Mouse (Mus musculus): Measurements from ENCODE around the gene Akirin1. TPM values are rescaled to one million over a fixed set of nuclear protein-coding genes. Genes with fewer than 3 reads are reported as not detected.

The Akirin1 gene
- 48.0 and 49.6 TPM in 2 replicates for polyA plus RNA-seq (2014; fragmentation: Nextera tagmentation; extraction: Ambion mirVana)

GRCm38 (mm10) chr4:123750152-123750651, at the start of gene Akirin1:
Akirin1 (minus strand) TSS chr4:123750345.
- Histone ChIP-seq H3K4me2 (peak within 1 kb of the TSS; percentile 81), H3K9ac (peak within 1 kb of the TSS; percentile 89), H3K9me3 (ENCODE audit: low read depth, low read length) (no peaks in the 10 kb centered on the region), H3K4me1 (ENCODE audit: insufficient read depth) (peaks cover 7% of the 10 kb centered on the region; the same call in 1 of the 2 replicates), H3K27me3 (ENCODE audit: insufficient read depth, low read length) (no peaks in the 10 kb centered on the region), H3K27ac (ENCODE audit: low read depth) (peak within 1 kb of the TSS; percentile 84), H3K4me3 (ENCODE audit: low read depth, low read length) (peak within 1 kb of the TSS; percentile 97), H3K36me3 (ENCODE audit: insufficient read depth) (no peaks in the 10 kb centered on the region)
- DNase-seq (peak; percentile 98), ATAC-seq (ENCODE audit: insufficient read depth) (peak; percentile 99)
- WGBS, result under 1% methylated on average over 45 of the region's 46 CpGs
- TF ChIP-seq CTCF (IDR thresholded peaks at IDR 0.05; ENCODE audit: low read depth), result peak; percentile 46

DNA sequence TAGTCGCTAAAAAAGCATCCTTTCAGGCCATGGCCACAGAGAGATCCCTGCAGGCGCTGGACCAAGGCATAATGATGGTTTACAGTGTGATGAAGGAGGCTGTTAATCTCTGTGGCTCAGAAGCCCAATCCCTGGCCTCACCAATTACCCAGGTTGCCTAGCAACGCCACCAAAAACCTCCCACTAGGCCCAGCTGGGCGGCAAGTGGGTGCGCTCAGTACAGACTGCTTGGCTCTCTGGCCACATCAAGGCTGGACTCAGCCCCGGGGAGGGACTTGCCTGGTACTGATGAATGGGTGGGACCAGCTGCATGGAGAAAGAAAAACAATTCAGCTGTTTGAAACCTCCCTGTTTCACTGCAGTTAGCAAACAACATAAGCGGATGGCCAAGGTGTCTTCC, 47.7 kb upstream of the Akirin1 start:
- no peaks in the 10 kb centered on the region for H3K27me3 ChIP-seq (ENCODE audit: insufficient read depth, low read length)
- WGBS, result 57% methylated on average over 7 of the region's 7 CpGs
- H3K4me3 ChIP-seq (ENCODE audit: low read depth, low read length), result no peak overlapping the region
- DNase-seq (no peak), ATAC-seq (ENCODE audit: insufficient read depth) (no peak)
- no peaks in the 10 kb centered on the region for H3K4me1 ChIP-seq (ENCODE audit: insufficient read depth)
- H3K27ac ChIP-seq (ENCODE audit: low read depth), result no peak overlapping the region
- no peak overlapping the region for H3K4me2 ChIP-seq
- H3K36me3 ChIP-seq (ENCODE audit: insufficient read depth), result no peaks in the 10 kb centered on the region
- TF ChIP-seq CTCF (IDR thresholded peaks at IDR 0.05; ENCODE audit: low read depth), result no peak
- no peak overlapping the region for H3K9ac ChIP-seq
- no peaks in the 10 kb centered on the region for H3K9me3 ChIP-seq (ENCODE audit: low read depth, low read length)

DNA sequence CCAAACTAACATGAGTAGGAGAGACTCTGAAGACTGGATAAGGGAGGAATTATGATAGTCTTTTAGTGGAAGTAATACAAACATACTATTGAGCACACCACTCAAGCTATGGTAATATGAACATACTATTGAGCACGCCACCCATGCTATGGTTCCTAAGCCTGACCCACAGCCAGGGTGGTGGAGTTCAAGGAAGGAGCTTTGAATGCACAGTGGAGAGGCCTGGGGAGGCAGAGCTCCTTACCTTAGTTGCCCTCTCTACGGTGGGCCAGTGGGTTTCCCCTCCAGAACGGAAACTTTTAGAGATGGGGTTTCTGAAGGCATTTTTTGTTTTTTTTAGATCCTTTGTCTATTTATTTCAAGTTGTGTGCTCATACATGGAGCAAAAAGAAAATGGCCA, 47.3 kb upstream of the Akirin1 start:
- Histone ChIP-seq H3K36me3 (ENCODE audit: insufficient read depth) (no peaks in the 10 kb centered on the region), H3K27ac (ENCODE audit: low read depth) (no peak overlapping the region), H3K4me2 (no peak overlapping the region), H3K4me3 (ENCODE audit: low read depth, low read length) (no peak overlapping the region), H3K9me3 (ENCODE audit: low read depth, low read length) (no peaks in the 10 kb centered on the region), H3K27me3 (ENCODE audit: insufficient read depth, low read length) (no peaks in the 10 kb centered on the region), H3K9ac (no peak overlapping the region), H3K4me1 (ENCODE audit: insufficient read depth) (no peaks in the 10 kb centered on the region)
- no peak for TF ChIP-seq CTCF (IDR thresholded peaks at IDR 0.05; ENCODE audit: low read depth)
- 81% methylated on average over 3 of the region's 3 CpGs for WGBS
- ATAC-seq (ENCODE audit: insufficient read depth) (no peak), DNase-seq (no peak)

GRCm38 (mm10) chr4:123795057-123795456, 44.9 kb upstream of the Akirin1 start:
- H3K4me1 ChIP-seq (ENCODE audit: insufficient read depth), result no peaks in the 10 kb centered on the region
- no peaks in the 10 kb centered on the region for H3K9me3 ChIP-seq (ENCODE audit: low read depth, low read length)
- DNase-seq, result no peak
- H3K9ac ChIP-seq, result no peak overlapping the region
- H3K4me2 ChIP-seq, result no peak overlapping the region
- no peak for ATAC-seq (ENCODE audit: insufficient read depth)
- WGBS, result 55% methylated on average over 2 of the region's 2 CpGs
- no peak overlapping the region for H3K27ac ChIP-seq (ENCODE audit: low read depth)
- no peak for TF ChIP-seq CTCF (IDR thresholded peaks at IDR 0.05; ENCODE audit: low read depth)
- H3K36me3 ChIP-seq (ENCODE audit: insufficient read depth), result no peaks in the 10 kb centered on the region
- no peaks in the 10 kb centered on the region for H3K27me3 ChIP-seq (ENCODE audit: insufficient read depth, low read length)
- no peak overlapping the region for H3K4me3 ChIP-seq (ENCODE audit: low read depth, low read length)

GRCm38 (mm10) chr4:123793136-123793535, 43.0 kb upstream of the Akirin1 start:
- no peaks in the 10 kb centered on the region for H3K27me3 ChIP-seq (ENCODE audit: insufficient read depth, low read length)
- H3K4me1 ChIP-seq (ENCODE audit: insufficient read depth), result 0 out of 2 replicates have a peak, but pooled peaks cover 3% of the 10 kb centered on the region
- no peak overlapping the region for H3K9ac ChIP-seq
- no peaks in the 10 kb centered on the region for H3K9me3 ChIP-seq (ENCODE audit: low read depth, low read length)
- ATAC-seq (ENCODE audit: insufficient read depth) (no peak), DNase-seq (no peak)
- TF ChIP-seq CTCF (IDR thresholded peaks at IDR 0.05; ENCODE audit: low read depth), result no peak
- H3K36me3 ChIP-seq (ENCODE audit: insufficient read depth), result no peaks in the 10 kb centered on the region
- no peak overlapping the region for H3K27ac ChIP-seq (ENCODE audit: low read depth)
- 94% methylated on average over 6 of the region's 6 CpGs for WGBS
- H3K4me2 ChIP-seq, result no peak overlapping the region
- no peak overlapping the region for H3K4me3 ChIP-seq (ENCODE audit: low read depth, low read length)

GRCm38 (mm10) chr4:123792666-123793065, 42.5 kb upstream of the Akirin1 start:
- H3K4me3 ChIP-seq (ENCODE audit: low read depth, low read length), result no peak overlapping the region
- H3K4me1 ChIP-seq (ENCODE audit: insufficient read depth), result 0 out of 2 replicates have a peak, but pooled peaks cover 3% of the 10 kb centered on the region
- H3K27me3 ChIP-seq (ENCODE audit: insufficient read depth, low read length), result no peaks in the 10 kb centered on the region
- no peaks in the 10 kb centered on the region for H3K36me3 ChIP-seq (ENCODE audit: insufficient read depth)
- DNase-seq (no peak), ATAC-seq (ENCODE audit: insufficient read depth) (no peak)
- no peak overlapping the region for H3K4me2 ChIP-seq
- no peak overlapping the region for H3K27ac ChIP-seq (ENCODE audit: low read depth)
- 76% methylated on average over 2 of the region's 2 CpGs for WGBS
- no peaks in the 10 kb centered on the region for H3K9me3 ChIP-seq (ENCODE audit: low read depth, low read length)
- H3K9ac ChIP-seq, result no peak overlapping the region
- TF ChIP-seq CTCF (IDR thresholded peaks at IDR 0.05; ENCODE audit: low read depth), result no peak

DNA sequence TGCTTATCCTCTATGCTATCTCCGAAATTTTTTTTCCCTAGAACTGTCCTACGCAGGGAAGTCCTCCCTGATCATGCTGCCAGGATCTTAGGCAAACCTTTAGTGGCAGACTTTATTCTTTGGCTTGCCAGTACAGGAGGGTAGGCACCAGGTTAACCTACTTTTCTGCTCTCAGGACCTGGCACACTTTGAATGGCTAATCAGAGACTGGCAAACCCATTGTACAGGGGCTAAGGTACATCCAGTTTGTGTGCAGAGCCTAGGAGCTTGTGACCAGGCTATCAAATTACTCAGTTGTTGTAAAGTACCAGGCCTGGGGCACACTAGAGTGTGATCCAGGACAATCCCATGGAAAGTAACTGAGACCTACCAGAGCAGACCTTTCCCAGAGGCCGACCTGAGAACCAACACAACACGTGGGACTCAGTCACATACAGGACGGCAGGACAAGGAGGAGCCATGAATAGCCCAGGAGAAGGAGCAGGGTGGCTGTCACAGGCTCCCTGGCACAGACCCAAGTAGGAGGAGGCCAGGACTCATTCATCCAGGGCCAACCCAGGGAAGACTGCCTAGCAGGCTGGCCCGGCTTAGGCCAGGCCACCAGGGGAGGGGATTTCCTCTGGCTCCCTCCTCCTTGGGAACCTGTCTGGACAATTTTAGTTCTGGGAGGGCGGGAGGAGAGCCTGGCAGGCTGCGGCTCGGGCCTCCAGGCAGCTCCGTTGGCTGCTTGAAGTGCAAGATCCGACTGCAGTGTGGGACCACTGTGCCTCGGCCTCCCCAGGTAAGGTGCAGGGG, 37.2 kb upstream of the Akirin1 start, which contains the start of gene Rhbdl2:
Gene Rhbdl2, plus strand, starts transcription at position 684 of the 795 bp plus-strand sequence.
- no peak for TF ChIP-seq CTCF (IDR thresholded peaks at IDR 0.05; ENCODE audit: low read depth)
- Histone ChIP-seq H3K36me3 (ENCODE audit: insufficient read depth) (no peaks in the 10 kb centered on the region), H3K27me3 (ENCODE audit: insufficient read depth, low read length) (no peaks in the 10 kb centered on the region), H3K9ac (no peak within 1 kb of the TSS), H3K4me3 (ENCODE audit: low read depth, low read length) (no peak within 1 kb of the TSS; the same call in 1 of the 2 replicates), H3K4me2 (peak within 1 kb of the TSS; percentile 44; the same call in 1 of the 2 replicates), H3K4me1 (ENCODE audit: insufficient read depth) (0 out of 2 replicates have a peak, but pooled peaks cover 3% of the 10 kb centered on the region), H3K27ac (ENCODE audit: low read depth) (no peak within 1 kb of the TSS), H3K9me3 (ENCODE audit: low read depth, low read length) (no peaks in the 10 kb centered on the region)
- ATAC-seq (ENCODE audit: insufficient read depth) (peak; percentile 92), DNase-seq (peak; percentile 79)
- 27% methylated on average over 12 of the region's 12 CpGs for WGBS
